Mouse (Mus musculus) thymus, adult 18-20 months (tissue): ENCODE data around the gene Angptl7.

Experiments
- DNase-seq, 2 experiments: peaks; one replicate each; pipeline ENCODE4 v3.0.0; 2022; ENCODE audit warnings: mixed read lengths in 2 of 2

The Angptl7 gene

GRCm38 (mm10) chr4:148491448-148491847 is 8.8 kb downstream of the Angptl7 start:
- no peak for DNase-seq

DNA sequence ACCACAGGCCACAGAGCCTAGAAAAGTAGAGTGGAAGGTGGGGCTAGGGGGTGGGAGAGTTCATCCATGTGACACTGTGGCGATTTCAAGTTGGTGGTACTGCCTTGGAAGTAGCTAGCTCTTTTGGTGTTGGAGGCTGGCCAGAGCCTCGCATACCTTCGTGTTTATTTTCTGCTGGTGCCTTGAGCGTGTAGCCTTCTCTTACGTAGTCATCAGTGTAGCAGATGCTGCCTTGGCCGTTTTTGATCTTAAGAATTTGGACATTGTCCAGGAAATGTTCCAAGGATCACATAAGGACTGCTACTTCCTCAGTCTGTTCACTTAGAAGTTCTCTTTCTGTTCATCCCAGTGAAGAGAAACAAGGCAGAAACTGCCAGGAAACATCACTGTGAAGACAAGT is 9.8 kb downstream of the Angptl7 start:
- no peak for DNase-seq

GRCm38 (mm10) chr4:148487841-148488240 is 12.4 kb downstream of the Angptl7 start:
- no peak for DNase-seq

DNA sequence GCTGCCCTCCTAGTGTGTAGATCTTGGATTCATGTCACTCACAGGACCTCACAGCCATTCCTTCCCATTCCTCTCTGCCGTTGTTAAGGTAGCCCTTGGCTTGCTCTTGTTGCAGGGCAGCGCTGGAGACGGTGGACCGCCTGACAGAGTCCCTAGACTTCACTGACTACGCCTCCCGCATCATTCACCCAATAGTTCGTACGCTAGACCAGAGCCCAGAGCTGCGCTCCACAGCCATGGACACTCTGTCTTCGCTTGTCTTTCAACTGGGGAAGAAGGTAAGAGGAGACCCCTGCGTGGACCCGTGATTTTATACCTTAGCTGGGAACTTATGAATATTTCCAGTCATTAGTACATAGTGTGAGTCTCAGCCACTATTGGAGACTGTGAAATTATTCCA is 15.7 kb downstream of the Angptl7 start:
- DNase-seq = no peak

- DNase-seq = no peak
Measured at GRCm38 (mm10) chr4:148481557-148482168, 18.6 kb downstream of the Angptl7 start.

- no peak for DNase-seq
Measured at GRCm38 (mm10) chr4:148480245-148480644, 20.0 kb downstream of the Angptl7 start.

DNA sequence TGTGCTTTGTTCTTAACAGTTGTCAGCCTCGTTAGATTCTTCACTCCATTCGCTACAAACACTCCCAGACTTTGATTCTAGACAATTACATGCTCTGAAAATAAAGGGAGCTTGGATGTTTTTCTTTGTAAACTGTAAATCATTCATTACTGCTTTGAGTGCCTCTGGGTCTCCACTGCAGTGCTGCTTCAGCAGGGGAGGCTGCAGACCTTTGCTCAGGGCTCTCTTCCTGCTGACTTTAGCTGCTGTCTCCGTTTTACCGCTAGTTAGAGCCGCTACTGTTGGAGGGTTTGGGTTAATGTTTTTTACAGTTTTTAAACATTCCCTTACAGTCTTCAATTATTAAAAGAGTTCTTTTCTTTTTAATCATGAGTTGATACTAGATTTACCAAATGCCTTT is 26.8 kb downstream of the Angptl7 start:
- no peak for DNase-seq

DNA sequence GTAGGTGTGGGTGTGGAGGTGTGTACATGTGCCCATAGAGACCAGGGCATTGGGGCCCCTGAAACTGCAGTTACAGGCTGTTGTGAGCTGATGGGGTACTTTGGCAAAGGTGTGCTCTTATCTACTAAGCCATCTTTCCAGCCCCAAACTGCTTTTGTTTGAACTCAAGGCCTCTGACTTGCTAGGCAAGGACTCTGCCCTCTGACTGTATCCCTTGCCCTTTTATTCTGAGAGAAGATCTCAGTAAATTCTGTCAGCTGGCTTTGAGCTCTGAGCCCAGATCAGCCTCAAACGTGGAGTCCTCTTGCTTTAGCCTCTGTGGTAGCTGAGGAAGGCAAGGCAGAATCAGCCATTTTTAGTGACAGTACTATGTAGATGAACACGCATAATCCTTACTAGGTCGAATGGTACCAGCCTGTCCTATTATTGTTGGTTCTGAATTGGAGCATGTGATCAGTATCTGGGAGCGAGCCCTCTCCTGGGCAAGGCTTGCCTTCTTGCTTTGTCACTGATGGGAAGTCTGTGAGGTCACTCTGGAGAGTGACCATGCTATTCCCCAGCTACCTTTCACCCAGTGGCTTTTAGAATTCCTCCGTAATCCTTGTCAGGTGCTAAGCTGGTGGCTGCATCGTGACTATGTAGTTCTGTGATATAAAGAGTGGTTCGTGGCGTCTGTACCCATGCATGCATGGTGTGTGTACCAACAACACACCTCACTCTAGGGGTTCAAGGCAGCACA is 27.7 kb downstream of the Angptl7 start:
- no peak for DNase-seq

- DNase-seq = no peak
Measured at GRCm38 (mm10) chr4:148471363-148471806, 28.9 kb downstream of the Angptl7 start.

DNA sequence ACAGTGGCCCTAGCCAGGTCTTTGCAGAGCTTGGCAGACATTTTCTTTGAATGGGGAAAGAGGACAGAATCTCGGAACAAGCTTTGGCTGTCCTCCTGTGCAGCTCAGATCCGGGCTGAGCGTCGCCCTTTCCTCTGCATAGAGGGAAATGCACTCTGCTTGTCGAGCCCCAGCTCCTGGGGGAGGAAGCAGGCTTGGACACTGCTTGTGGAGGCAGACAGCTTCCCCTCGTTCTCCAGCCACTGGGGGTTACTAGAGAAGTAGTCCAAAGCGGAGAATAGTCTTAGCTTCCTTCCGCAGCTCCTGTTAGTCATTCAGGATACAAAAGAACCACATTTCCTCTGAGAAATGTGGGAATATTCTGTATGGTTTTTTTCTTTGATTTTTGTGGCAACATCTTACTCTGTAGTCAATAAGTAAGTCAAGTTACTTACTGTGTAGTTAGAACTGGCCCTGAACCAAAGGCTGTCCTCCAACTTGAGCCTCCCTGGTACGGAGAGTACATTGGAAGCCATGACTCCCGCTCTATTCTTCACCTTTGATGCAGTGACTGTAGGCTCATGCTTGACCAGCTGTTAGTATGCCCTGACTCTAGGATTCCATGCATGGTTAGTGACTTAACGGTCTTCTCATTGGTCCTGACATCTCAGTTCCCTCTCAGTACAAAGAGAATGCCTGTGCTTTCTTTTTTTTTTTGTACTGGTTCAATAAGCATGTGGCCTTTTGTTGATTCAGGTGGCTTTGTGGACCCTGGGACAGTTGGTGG is 30.6 kb downstream of the Angptl7 start:
- DNase-seq = no peak

DNA sequence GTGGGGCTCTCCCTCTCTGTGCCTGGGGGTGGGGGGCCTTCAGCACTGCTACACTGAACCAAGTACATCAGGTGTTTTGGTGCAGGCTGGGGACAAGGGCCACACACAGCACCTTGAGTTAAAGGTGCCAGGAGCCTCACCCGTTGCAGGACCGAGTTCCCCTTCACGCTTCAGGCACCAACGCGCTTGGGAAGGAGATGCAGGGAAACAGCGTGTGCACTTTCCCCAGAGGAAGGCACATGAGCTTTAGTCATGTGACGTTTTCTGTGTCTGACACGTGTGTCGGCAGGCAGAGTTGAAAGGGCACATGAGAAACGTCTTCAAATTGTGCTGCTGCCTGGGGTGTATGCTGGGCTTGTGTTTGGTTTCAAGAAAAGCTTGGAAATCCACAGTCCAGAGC is 31.9 kb downstream of the Angptl7 start:
- DNase-seq = no peak

- DNase-seq = no peak
Measured at GRCm38 (mm10) chr4:148466511-148467079, 33.7 kb downstream of the Angptl7 start.

- peak in 1 of 2 experiments; percentile 9 for DNase-seq
Measured at GRCm38 (mm10) chr4:148464869-148465268, 35.4 kb downstream of the Angptl7 start.

DNA sequence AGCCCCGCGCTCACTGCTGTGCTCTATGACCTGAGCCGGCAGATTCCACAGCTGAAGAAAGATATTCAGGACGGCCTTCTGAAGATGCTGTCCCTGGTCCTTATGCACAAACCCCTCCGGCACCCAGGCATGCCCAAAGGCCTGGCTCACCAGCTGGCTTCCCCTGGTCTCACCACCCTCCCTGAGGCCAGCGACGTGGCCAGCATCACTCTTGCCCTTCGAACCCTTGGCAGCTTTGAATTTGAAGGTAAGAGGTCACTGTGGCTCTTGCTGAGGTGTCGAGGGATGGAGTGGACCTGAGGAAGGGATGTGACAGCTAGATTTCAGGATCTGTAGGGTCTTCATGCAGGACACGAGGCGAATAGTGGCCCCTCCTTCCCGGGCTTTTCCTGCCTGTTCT is 36.0 kb downstream of the Angptl7 start:
- DNase-seq = no peak

DNA sequence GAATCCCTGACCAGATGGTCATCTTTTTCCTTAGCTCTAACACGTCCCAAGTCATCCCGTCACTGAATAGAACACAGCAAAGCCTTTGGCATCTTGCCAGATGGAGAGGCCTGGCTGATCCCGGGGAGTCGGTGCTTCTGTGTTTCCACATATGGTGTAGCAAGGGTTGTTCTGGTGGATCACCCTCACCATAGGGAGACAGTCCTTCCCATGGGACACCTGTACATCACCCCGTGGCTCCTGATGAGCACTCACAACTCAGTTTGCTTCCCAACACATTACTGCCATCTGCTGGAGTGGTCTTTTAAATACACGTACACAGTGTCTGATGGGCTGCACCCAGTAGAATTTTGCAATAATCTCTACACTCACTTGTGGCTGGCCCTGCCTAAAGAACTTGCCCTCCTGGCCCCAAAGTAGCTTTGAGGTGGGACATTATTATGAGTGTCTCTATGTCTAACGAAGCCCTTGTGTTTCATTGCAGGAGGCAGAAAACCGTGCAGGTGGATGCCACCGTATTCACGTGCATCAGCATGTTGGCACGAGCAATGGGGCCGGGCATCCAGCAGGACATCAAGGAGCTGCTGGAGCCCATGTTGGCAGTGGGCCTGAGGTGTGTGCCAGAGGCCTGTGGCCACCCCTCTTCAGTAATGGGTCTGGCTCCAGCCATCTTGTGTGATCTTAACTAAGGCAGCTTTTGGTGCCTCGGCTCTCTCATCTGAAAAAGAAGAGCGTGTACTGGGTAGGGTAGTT is 36.9 kb downstream of the Angptl7 start:
- DNase-seq = no peak

GRCm38 (mm10) chr4:148462717-148463116 is 37.5 kb downstream of the Angptl7 start:
- DNase-seq = no peak

GRCm38 (mm10) chr4:148461772-148462171 is 38.5 kb downstream of the Angptl7 start:
- no peak for DNase-seq

DNA sequence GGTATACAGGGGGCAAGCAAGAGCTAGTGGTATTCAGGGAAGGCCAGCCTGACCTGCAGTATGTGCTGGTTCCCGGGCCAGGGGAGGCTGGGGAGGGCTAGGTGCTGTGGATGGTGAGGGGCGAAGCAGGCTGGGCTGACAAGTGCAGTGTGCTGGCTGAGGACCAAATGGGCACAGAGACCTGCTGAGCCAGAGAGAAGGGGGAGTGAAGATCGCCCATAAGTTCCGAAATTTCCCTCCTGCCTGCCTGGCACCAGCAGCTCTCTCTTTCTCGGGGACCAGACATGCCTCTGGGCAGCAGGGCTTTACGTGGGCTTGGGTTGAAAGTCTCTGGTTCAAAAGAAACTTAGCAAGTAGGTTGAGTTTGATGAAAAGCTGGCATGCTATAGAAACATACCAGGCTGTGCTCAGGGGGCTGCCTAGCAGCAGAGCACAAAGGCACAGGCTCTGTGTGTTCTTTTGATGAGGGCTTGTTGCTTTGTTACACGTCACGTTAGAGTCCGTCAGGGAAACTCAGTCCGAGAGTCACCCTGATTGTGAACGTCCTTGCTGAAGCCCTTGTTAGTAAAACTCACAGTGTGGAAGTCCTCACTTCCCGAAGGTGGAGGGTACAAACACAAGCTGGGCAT is 39.5 kb downstream of the Angptl7 start:
- DNase-seq = no peak

DNA sequence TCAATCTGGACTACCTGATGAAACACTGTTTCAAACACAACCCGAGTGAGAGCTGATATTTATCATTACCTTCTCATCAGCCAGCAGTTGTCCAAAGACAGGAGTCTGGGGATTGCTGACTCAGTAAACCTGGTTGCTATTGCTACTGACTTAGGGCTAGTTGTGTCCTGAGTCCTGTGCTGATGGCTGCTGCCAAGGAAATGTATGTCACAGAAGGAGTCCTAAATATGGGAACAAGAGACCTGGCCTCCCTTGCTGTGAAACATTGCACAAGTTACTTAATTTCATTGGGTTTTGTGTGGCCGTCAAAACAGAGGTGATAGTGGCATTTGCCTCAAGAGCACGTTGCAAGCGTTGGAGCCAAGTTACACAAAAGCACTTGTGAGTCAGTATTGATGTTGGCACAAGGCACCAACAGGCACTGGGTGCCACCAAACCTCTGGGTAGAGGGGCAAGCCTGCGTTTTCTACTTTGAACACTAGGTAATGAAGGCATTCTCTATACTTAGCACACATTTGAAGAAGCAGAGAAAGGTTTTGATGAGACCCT is 44.7 kb downstream of the Angptl7 start:
- no peak for DNase-seq

- DNase-seq = no peak
Measured at GRCm38 (mm10) chr4:148453707-148454106, 46.6 kb downstream of the Angptl7 start.

- DNase-seq = peak in 1 of 2 experiments; percentile 41
Measured at GRCm38 (mm10) chr4:148448853-148449245, 51.4 kb downstream of the Angptl7 start.
